Mouse (Mus musculus) ES-Bruce4 (cell line): ENCODE measurements at regions not wholly inside any gene's neighbourhood (a gene's known extent, or its start where the extent isn't known, plus 50 kb on each side); places are given as distances from the start of the nearest gene placed in this dataset.

Experiments
- H3K27ac ChIP-seq: 2 replicates; pipeline ENCODE4 v1.5.1; 2012; ENCODE audit warnings: low read length, inconsistent platforms; ENCODE audit not compliant: insufficient read depth
- H3K27me3 ChIP-seq: 2 replicates; pipeline ENCODE4 v1.6.1; 2012; ENCODE audit warnings: mild to moderate bottlenecking, low read length, inconsistent platforms; ENCODE audit not compliant: control insufficient read depth, poor library complexity, insufficient read depth, severe bottlenecking
- H3K36me3 ChIP-seq: 2 replicates; pipeline ENCODE4 v1.6.1; 2012; ENCODE audit warnings: inconsistent platforms, mild to moderate bottlenecking, low read length, moderate library complexity; ENCODE audit not compliant: control insufficient read depth, poor library complexity, insufficient read depth, severe bottlenecking
- H3K4me1 ChIP-seq: one replicate; pipeline ENCODE4 v1.8.1; 2011; ENCODE audit warnings: low read length; ENCODE audit not compliant: control insufficient read depth, insufficient read depth
- H3K4me3 ChIP-seq: 2 replicates; pipeline ENCODE4 v1.5.1; 2011; ENCODE audit warnings: low read depth, mild to moderate bottlenecking, low read length
- H3K9ac ChIP-seq: 2 replicates; pipeline ENCODE4 v1.6.1; 2012; ENCODE audit warnings: low read depth, mild to moderate bottlenecking, inconsistent platforms; ENCODE audit not compliant: poor library complexity, severe bottlenecking
- H3K9me3 ChIP-seq: replicated peaks from 2 replicates; pipeline ENCODE4 v1.6.1; 2012; ENCODE audit warnings: mild to moderate bottlenecking, low read length, inconsistent platforms; ENCODE audit not compliant: control insufficient read depth, poor library complexity, insufficient read depth, severe bottlenecking
- CTCF ChIP-seq: IDR thresholded peaks from one replicate; pipeline ENCODE4 v1.8.1; 2011; ENCODE audit warnings: low read depth, low read length
- EP300 ChIP-seq: IDR thresholded peaks from 2 replicates; pipeline ENCODE4 v1.6.1; 2011; ENCODE audit warnings: low read depth, low read length; ENCODE audit not compliant: insufficient read depth
- POLR2A ChIP-seq: IDR thresholded peaks from one replicate; pipeline ENCODE4 v1.8.1; 2011; ENCODE audit warnings: low read length; ENCODE audit not compliant: insufficient read depth

- Histone ChIP-seq H3K27ac (no peak overlapping the region), H3K4me1 (no peaks in the 10 kb centered on the region), H3K4me3 (no peak overlapping the region), H3K36me3 (no peaks in the 10 kb centered on the region), H3K27me3 (no peaks in the 10 kb centered on the region), H3K9me3 (no peaks in the 10 kb centered on the region), H3K9ac (no peak overlapping the region)
- TF ChIP-seq EP300, result no peak
- TF ChIP-seq POLR2A, result no peak
- TF ChIP-seq CTCF, result no peak
These were observed 153.8 kb downstream of the Lmbrd1 start for GRCm38 (mm10) chr1:24832246-24832645.

DNA sequence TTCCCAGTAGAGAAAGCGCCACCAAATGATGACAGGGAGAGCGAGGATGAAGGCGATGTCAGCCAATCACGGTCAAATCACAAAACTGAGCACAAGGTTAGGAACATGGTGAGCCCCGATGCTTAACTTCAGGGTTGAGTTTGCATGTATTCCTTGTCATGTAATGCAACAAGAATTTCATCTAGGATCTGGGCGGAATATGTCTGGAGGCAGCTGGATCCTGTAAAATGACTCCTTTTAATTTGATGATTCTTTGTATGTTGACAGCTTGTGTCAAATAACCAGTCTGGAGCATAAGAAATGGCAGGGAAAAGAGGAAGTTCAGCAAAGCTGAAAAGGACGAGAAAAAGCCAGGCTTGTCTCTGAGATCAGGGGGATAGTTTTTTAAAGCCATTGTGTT lies 188.4 kb downstream of the Lmbrd1 start:
- Histone ChIP-seq H3K9ac (no peak overlapping the region), H3K4me1 (no peaks in the 10 kb centered on the region), H3K27ac (no peak overlapping the region), H3K9me3 (no peaks in the 10 kb centered on the region), H3K36me3 (no peaks in the 10 kb centered on the region), H3K4me3 (no peak overlapping the region), H3K27me3 (no peaks in the 10 kb centered on the region; the same call in 1 of the 2 replicates)
- no peak for TF ChIP-seq POLR2A
- TF ChIP-seq EP300, result no peak
- TF ChIP-seq CTCF, result no peak

GRCm38 (mm10) chr1:24869772-24870171 lies 191.3 kb downstream of the Lmbrd1 start:
- no peak overlapping the region for H3K9ac ChIP-seq
- no peaks in the 10 kb centered on the region for H3K9me3 ChIP-seq
- TF ChIP-seq CTCF (no peak), POLR2A (no peak), EP300 (no peak)

DNA sequence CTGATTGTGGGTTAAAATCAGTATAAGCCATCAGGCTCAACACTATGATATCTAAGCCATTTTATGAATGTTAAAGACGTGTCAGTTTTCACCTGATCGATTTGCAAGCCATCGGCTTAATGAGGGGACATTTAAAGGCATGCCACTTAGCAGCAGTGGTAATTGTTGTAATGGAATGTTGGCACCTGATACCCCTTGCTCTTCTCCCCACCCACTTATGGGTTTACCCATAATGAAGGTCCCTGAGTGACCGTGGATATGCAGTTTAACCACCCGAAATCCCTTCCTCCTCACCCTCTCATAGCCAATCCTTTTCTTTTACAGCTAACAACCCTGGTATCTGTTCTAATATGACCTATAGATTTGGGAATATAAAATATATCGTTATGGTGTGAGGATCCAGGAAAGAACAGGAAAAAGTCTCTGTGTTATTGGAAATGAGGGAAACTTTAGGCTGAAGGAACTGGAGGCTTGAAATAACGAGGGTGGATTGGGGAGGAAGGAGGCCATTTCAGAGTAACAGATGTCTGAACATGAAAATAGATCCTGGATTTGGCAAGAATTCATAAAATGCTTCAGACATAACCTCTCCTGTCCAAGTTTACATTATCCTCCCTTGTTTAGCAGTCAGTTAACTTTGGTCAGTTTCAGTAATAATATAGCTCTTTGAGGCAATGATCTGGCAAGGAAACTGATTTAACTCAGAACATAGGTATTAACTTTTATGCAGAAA lies 192.4 kb downstream of the Lmbrd1 start:
- Histone ChIP-seq H3K9ac (no peak overlapping the region), H3K4me3 (no peak overlapping the region), H3K36me3 (no peaks in the 10 kb centered on the region), H3K27ac (no peak overlapping the region), H3K9me3 (no peaks in the 10 kb centered on the region), H3K27me3 (no peaks in the 10 kb centered on the region; the same call in 1 of the 2 replicates), H3K4me1 (no peaks in the 10 kb centered on the region)
- no peak for TF ChIP-seq EP300

More at GRCm38 (mm10) chr1:24869772-24870171, 191.3 kb downstream of the Lmbrd1 start:
- Histone ChIP-seq H3K4me3 (no peak overlapping the region), H3K4me1 (no peaks in the 10 kb centered on the region), H3K36me3 (no peaks in the 10 kb centered on the region), H3K27me3 (no peaks in the 10 kb centered on the region; the same call in 1 of the 2 replicates), H3K27ac (no peak overlapping the region)

- Histone ChIP-seq H3K36me3 (no peaks in the 10 kb centered on the region), H3K27me3 (no peaks in the 10 kb centered on the region), H3K4me3 (no peak overlapping the region), H3K27ac (no peak overlapping the region), H3K4me1 (no peaks in the 10 kb centered on the region), H3K9me3 (no peaks in the 10 kb centered on the region), H3K9ac (no peak overlapping the region)
- TF ChIP-seq EP300, result no peak
- TF ChIP-seq POLR2A, result no peak
- TF ChIP-seq CTCF, result no peak
These were observed 198.6 kb downstream of the Lmbrd1 start for GRCm38 (mm10) chr1:24877014-24877413.

DNA sequence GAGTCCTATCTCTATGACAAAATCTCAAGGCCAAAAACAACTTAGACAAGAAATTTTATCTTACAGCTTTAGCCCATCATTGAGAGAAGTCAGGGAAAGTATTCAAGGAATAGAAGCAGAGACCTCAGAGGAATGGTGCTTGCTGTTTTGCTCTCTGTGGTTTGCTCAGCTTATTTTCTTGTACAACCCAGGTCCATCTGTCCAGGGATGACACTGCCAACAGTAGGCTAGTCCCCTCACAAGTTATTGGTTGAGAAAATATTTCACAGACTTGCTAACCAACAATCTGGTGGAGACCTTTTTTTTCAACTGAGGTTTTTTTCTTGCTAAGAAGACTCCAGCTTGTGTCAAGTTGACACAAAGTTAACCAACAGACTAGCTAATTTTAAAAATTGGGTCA lies 205.2 kb downstream of the Lmbrd1 start:
- H3K9me3 ChIP-seq, result no peaks in the 10 kb centered on the region
- no peaks in the 10 kb centered on the region for H3K27me3 ChIP-seq
- no peaks in the 10 kb centered on the region for H3K4me1 ChIP-seq
- H3K4me3 ChIP-seq, result no peak overlapping the region
- no peak overlapping the region for H3K27ac ChIP-seq
- no peaks in the 10 kb centered on the region for H3K36me3 ChIP-seq
- TF ChIP-seq POLR2A (no peak), CTCF (no peak), EP300 (no peak)
- H3K9ac ChIP-seq, result no peak overlapping the region
